Mouse (Mus musculus) intestine, postnatal 0 days (tissue): ENCODE results near the gene H2al1h. TPM values are rescaled to one million over a fixed set of nuclear protein-coding genes. Genes with fewer than 3 reads are reported as not detected.
"Not testable (repeated sequence)": the region's sequence is repeated elsewhere in the genome, so short reads cannot be mapped to it uniquely, and the experiment has no call there.

Experiments used
- ATAC-seq: fragments of 200-750 bp; cut with Nextera tagmentation; 2 replicates; pipeline ENCODE4 v1.8.0; 2017; ENCODE audit warnings: mild to moderate bottlenecking, moderate TSS enrichment, moderate library complexity
- H3K27ac ChIP-seq: fragments of 300-500 bp; sonication (generic); 2 replicates; pipeline ENCODE4 v1.5.1; 2014; ENCODE audit warnings: mild to moderate bottlenecking, low read depth, low read length, moderate library complexity
- H3K27me3 ChIP-seq: fragments of 300-500 bp; sonication (generic); replicated peaks from 2 replicates; pipeline ENCODE4 v1.6.1; 2014; ENCODE audit warnings: low read length, mixed read lengths; ENCODE audit not compliant: control insufficient read depth, insufficient read depth
- H3K36me3 ChIP-seq: fragments of 300-500 bp; sonication (generic); 2 replicates; pipeline ENCODE4 v1.6.1; 2014; ENCODE audit warnings: mild to moderate bottlenecking, moderate library complexity; ENCODE audit not compliant: control insufficient read depth, insufficient read depth
- H3K4me1 ChIP-seq: fragments of 300-500 bp; sonication (generic); replicated peaks from 2 replicates; pipeline ENCODE4 v1.6.1; 2014; ENCODE audit warnings: antibody characterized with exemption, low read length, mixed read lengths; ENCODE audit not compliant: control insufficient read depth, insufficient read depth
- H3K4me2 ChIP-seq: fragments of 300-500 bp; sonication (generic); replicated peaks from 2 replicates; pipeline ENCODE4 v1.6.1; 2014; ENCODE audit warnings: low read depth, mild to moderate bottlenecking, moderate library complexity
- H3K4me3 ChIP-seq: fragments of 300-500 bp; sonication (generic); 2 replicates; pipeline ENCODE4 v1.5.1; 2014; ENCODE audit warnings: low read depth, low read length
- H3K9ac ChIP-seq: fragments of 300-500 bp; sonication (generic); 2 replicates; pipeline ENCODE4 v1.6.1; 2014; ENCODE audit warnings: mild to moderate bottlenecking, low read depth, low read length
- H3K9me3 ChIP-seq: fragments of 300-500 bp; sonication (generic); 2 replicates; pipeline ENCODE4 v1.6.1; 2016; ENCODE audit warnings: mixed run types; ENCODE audit not compliant: control insufficient read depth
- CTCF ChIP-seq: sonication (generic); IDR thresholded peaks from 2 replicates; pipeline ENCODE4 v1.5.1; 2016; ENCODE audit warnings: low read depth, mild to moderate bottlenecking, control low read depth, antibody characterized with exemption, moderate library complexity
- WGBS: fragments of 180-500 bp; shearing (Covaris S2); extraction: QIAGEN DNeasy Blood & Tissue Kit; methylation state at CpG from one replicate; pipeline ENCODE4 v1.1.7; 2014; 5-methylcytosine and 5-hydroxymethylcytosine counted together
- polyA plus RNA-seq: library from polyadenylated mRNA; unstranded; fragments of >200 nt; fragmentation: Nextera tagmentation; extraction: Ambion mirVana; gene quantifications from 2 replicates; pipeline ENCODE4 v1.2.1, GENCODE M21; 2015

The H2al1h gene
- polyA plus RNA-seq, 1 experiment from 2014 or later, result not detected

DNA sequence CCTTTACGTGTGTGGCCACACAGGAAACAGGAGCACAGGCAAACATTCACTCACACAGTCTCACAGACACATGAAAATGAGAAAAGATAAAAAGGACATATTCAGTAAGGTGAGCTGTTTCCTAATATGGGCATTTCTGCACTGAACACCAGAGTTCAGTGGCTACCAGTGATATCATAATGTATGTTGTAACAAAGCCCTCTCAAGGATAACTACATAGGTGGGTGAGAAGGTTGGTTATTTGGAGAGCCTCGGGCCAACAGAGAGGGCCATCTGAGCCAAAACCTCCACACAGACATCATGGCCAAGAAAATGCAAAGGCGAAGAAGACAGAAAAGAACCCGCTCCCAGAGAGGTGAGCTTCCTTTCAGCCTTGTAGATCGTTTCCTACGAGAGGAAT, 12.8 kb upstream of the H2al1h start, which contains the start of gene H2al1d:
TSS of gene H2al1d (plus strand) at position 301 of the 400 bp plus-strand sequence.
- not testable (repeated sequence) for H3K4me2 ChIP-seq, H3K4me3 ChIP-seq, H3K36me3 ChIP-seq, H3K9me3 ChIP-seq, H3K27ac ChIP-seq, H3K9ac ChIP-seq, H3K27me3 ChIP-seq, ATAC-seq, H3K4me1 ChIP-seq
- WGBS, result no CpG with 5 or more reads among the region's 6 CpGs

- not testable (repeated sequence) for H3K4me3 ChIP-seq, H3K27ac ChIP-seq, H3K36me3 ChIP-seq, H3K4me1 ChIP-seq, H3K9ac ChIP-seq, ATAC-seq, H3K9me3 ChIP-seq, H3K4me2 ChIP-seq, H3K27me3 ChIP-seq
- no CpG with 5 or more reads among the region's 3 CpGs for WGBS
Measured at GRCm38 (mm10) chrX:11311634-11312033, 9.7 kb upstream of the H2al1h start, which contains the start of gene H2al1e. Gene H2al1e (plus strand): TSS chrX:11311934.

GRCm38 (mm10) chrX:11314858-11315257, 6.4 kb upstream of the H2al1h start, which contains the start of gene H2al1f:
Gene H2al1f (plus strand): TSS chrX:11315158.
- not testable (repeated sequence) for H3K36me3 ChIP-seq, H3K4me1 ChIP-seq, H3K9ac ChIP-seq, ATAC-seq, H3K4me2 ChIP-seq, H3K27me3 ChIP-seq, H3K4me3 ChIP-seq, H3K9me3 ChIP-seq, H3K27ac ChIP-seq
- WGBS, result no CpG with 5 or more reads among the region's 6 CpGs

GRCm38 (mm10) chrX:11317956-11318355, 3.3 kb upstream of the H2al1h start, which contains the start of gene H2al1g:
Gene H2al1g (plus strand): TSS chrX:11318256.
- H3K36me3 ChIP-seq, H3K4me2 ChIP-seq, H3K27me3 ChIP-seq, H3K4me1 ChIP-seq, H3K9ac ChIP-seq, H3K4me3 ChIP-seq, H3K9me3 ChIP-seq, H3K27ac ChIP-seq, ATAC-seq: not testable (repeated sequence)
- WGBS, result no CpG with 5 or more reads among the region's 3 CpGs

DNA sequence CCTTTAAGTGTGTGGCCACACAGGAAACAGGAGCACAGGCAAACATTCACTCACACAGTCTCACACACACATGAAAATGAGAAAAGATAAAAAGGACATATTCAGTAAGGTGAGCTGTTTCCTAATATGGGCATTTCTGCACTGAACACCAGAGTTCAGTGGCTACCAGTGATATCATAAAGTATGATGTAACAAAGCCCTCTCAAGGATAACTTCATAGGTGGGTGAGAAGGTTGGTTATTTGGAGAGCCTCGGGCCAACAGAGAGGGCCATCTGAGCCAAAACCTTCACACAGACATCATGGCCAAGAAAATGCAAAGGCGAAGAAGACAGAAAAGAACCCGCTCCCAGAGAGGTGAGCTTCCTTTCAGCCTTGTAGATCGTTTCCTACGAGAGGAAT, 3.1 kb downstream of the H2al1h start, which contains the start of gene H2al1i:
TSS of gene H2al1i (plus strand) at position 301 of the 400 bp plus-strand sequence.
- H3K4me2 ChIP-seq, H3K27me3 ChIP-seq, H3K27ac ChIP-seq, H3K4me1 ChIP-seq, H3K36me3 ChIP-seq, H3K4me3 ChIP-seq, ATAC-seq, H3K9ac ChIP-seq, H3K9me3 ChIP-seq: not testable (repeated sequence)
- 100% methylated on average over 3 of the region's 5 CpGs for WGBS

- WGBS, result 85% methylated on average over 2 of the region's 2 CpGs
- not testable (repeated sequence) for ATAC-seq
Measured at GRCm38 (mm10) chrX:11327522-11327921, 6.2 kb downstream of the H2al1h start, which contains the start of gene H2al1j. Gene H2al1j (plus strand): TSS chrX:11327822.

GRCm38 (mm10) chrX:11345762-11346161, 24.5 kb downstream of the H2al1h start:
- Histone ChIP-seq H3K4me2 (no peak overlapping the region), H3K4me1 (no peaks in the 10 kb centered on the region), H3K36me3 (no peaks in the 10 kb centered on the region), H3K4me3 (no peak overlapping the region), H3K27me3 (no peaks in the 10 kb centered on the region), H3K27ac (no peak overlapping the region), H3K9ac (no peak overlapping the region), H3K9me3 (no peaks in the 10 kb centered on the region)
- ATAC-seq, result no peak
- TF ChIP-seq CTCF, result no peak
- 78% methylated on average over 9 of the region's 9 CpGs for WGBS

More at GRCm38 (mm10) chrX:11327522-11327921, 6.2 kb downstream of the H2al1h start, which contains the start of gene H2al1j:
- not testable (repeated sequence) for H3K27ac ChIP-seq, H3K27me3 ChIP-seq, H3K4me3 ChIP-seq, H3K36me3 ChIP-seq, H3K9ac ChIP-seq, H3K4me2 ChIP-seq, H3K9me3 ChIP-seq, H3K4me1 ChIP-seq
